In genomic region chr6:92091130-92091591, GRCm38 (mm10) we compare ENCODE assay signal across 8 mouse cellular contexts. TPM values are rescaled to one million over a fixed set of nuclear protein-coding genes. Genes with fewer than 3 reads are reported as not detected.
DNase-seq lines count a peak whose midpoint lies in the region; ATAC-seq and TF ChIP-seq lines count a peak whose summit lies in the region.

Gene Nr2c2 (plus strand): TSS chr6:92091390.

- H3K27ac ChIP-seq in MEL (ENCODE audit: control insufficient read depth, low read depth, low read length) = peak within 1 kb of the TSS; percentile 92
- peak within 1 kb of the TSS; percentile 91 for H3K27ac ChIP-seq in cerebellum, adult 2 months (ENCODE audit: insufficient read depth, low read length)
- H3K27ac ChIP-seq in forebrain, postnatal 0 days (ENCODE audit: low read depth, low read length) = peak within 1 kb of the TSS; percentile 99
- H3K27ac ChIP-seq in lung, embryonic 14.5 days (ENCODE audit: low read depth) = peak within 1 kb of the TSS; percentile 100

- ATAC-seq in forebrain, postnatal 0 days = peak; percentile 64
- peak; percentile 44 for ATAC-seq in lung, embryonic 14.5 days (ENCODE audit: insufficient read depth)
- peak; percentile 30; the same call in 1 of the 2 replicates for ATAC-seq in neutrophil, adult 5-6 weeks (ENCODE audit: extremely low read depth, insufficient number of reproducible peaks, low FRiP score, poor library complexity, severe bottlenecking)

- no peak for TF ChIP-seq RAD21 in MEL (IDR thresholded peaks at IDR 0.05; ENCODE audit: low read depth, low read length)

- DNase-seq in MEL (ENCODE audit: low read depth, low spot score) = peak; percentile 82
- peak; percentile 88 to 91 for DNase-seq in cerebellum, adult 2 months
- DNase-seq in forebrain, postnatal 0 days = peak; percentile 90
- peak; percentile 87 to 89 for DNase-seq in heart, postnatal 36 days
- peak; percentile 74 to 81 for DNase-seq in layer of hippocampus, adult 8-10 months (ENCODE audit: low spot score in 2 of 2)
- DNase-seq in lung, embryonic 14.5 days = peak; percentile 89
- peak; percentile 88 for DNase-seq in testis, postnatal 14 days (ENCODE audit: low spot score)

- TF ChIP-seq EP300 in MEL (IDR thresholded peaks at IDR 0.05; ENCODE audit: low read depth in 1 of 2, low read length in 2 of 2) = no peak

- TF ChIP-seq POLR2A in MEL (IDR thresholded peaks at IDR 0.05; ENCODE audit: control insufficient read depth in 1 of 2, insufficient read depth in 1 of 2, low read depth in 1 of 2, low read length in 2 of 2, poor library complexity in 1 of 2) = peak; percentile 69 to 85; a peak in 3 of 4 replicates
- TF ChIP-seq POLR2A in cerebellum, adult 2 months (IDR thresholded peaks at IDR 0.05; ENCODE audit: borderline replicate concordance, insufficient read depth, low read length) = peak; percentile 84

- H3K4me3 ChIP-seq in MEL (ENCODE audit: control insufficient read depth in 1 of 2, insufficient read depth in 1 of 2, low read depth in 2 of 2, low read length in 2 of 2) = peak within 1 kb of the TSS; percentile 83 to 100
- peak within 1 kb of the TSS; percentile 85 for H3K4me3 ChIP-seq in cerebellum, adult 2 months (replicated peaks; ENCODE audit: insufficient read depth, low read depth, low read length)
- peak within 1 kb of the TSS; percentile 99 for H3K4me3 ChIP-seq in forebrain, postnatal 0 days (ENCODE audit: low read depth, low read length)
- H3K4me3 ChIP-seq in lung, embryonic 14.5 days (ENCODE audit: low read depth, low read length) = peak within 1 kb of the TSS; percentile 88

- peaks cover 15 to 22% of the 10 kb centered on the region in 2 experiments for H3K4me1 ChIP-seq in MEL (ENCODE audit: control insufficient read depth in 1 of 2, insufficient read depth in 2 of 2, low read length in 2 of 2)
- peaks cover 4% of the 10 kb centered on the region; the same call in 1 of the 2 replicates for H3K4me1 ChIP-seq in cerebellum, adult 2 months (ENCODE audit: control insufficient read depth, insufficient read depth, low read length)
- H3K4me1 ChIP-seq in forebrain, postnatal 0 days (ENCODE audit: insufficient read depth) = peaks cover 22% of the 10 kb centered on the region; the same call in 1 of the 2 replicates
- H3K4me1 ChIP-seq in lung, embryonic 14.5 days (ENCODE audit: insufficient read depth) = peaks cover 12% of the 10 kb centered on the region; the same call in 1 of the 2 replicates

- H3K36me3 ChIP-seq in MEL (ENCODE audit: control insufficient read depth in 1 of 2, insufficient read depth in 2 of 2, low read length in 2 of 2) = peaks cover 0 to 31% of the 10 kb centered on the region in 2 experiments; a peak in 2 of 4 replicates
- H3K36me3 ChIP-seq in forebrain, postnatal 0 days (ENCODE audit: insufficient read depth) = no peaks in the 10 kb centered on the region
- H3K36me3 ChIP-seq in lung, embryonic 14.5 days (ENCODE audit: insufficient read depth) = no peaks in the 10 kb centered on the region

- no peak for TF ChIP-seq CTCF in MEL (IDR thresholded peaks at IDR 0.05 in 2 of 3, conservative IDR thresholded peaks at IDR 0.05 in 1 of 3; ENCODE audit: control insufficient read depth in 1 of 3, insufficient read depth in 1 of 3, low read depth in 2 of 3, low read length in 3 of 3, poor library complexity in 1 of 3, severe bottlenecking in 1 of 3)
- no peak for TF ChIP-seq CTCF in cerebellum, adult 2 months (IDR thresholded peaks at IDR 0.05; ENCODE audit: borderline replicate concordance, insufficient read depth, low read depth, low read length)
- no peak for TF ChIP-seq CTCF in forebrain, postnatal 0 days (IDR thresholded peaks at IDR 0.05; ENCODE audit: low read depth)
- no peak for TF ChIP-seq CTCF in lung, embryonic 14.5 days (IDR thresholded peaks at IDR 0.05; ENCODE audit: low read depth)

- H3K9ac ChIP-seq in MEL (ENCODE audit: control insufficient read depth, low read depth, low read length, poor library complexity, severe bottlenecking) = peak within 1 kb of the TSS; percentile 98
- H3K9ac ChIP-seq in forebrain, postnatal 0 days = peak within 1 kb of the TSS; percentile 97
- H3K9ac ChIP-seq in lung, embryonic 14.5 days = peak within 1 kb of the TSS; percentile 98

- no peaks in the 10 kb centered on the region for H3K9me3 ChIP-seq in MEL (replicated peaks; ENCODE audit: insufficient read depth, low read length)
- no peaks in the 10 kb centered on the region for H3K9me3 ChIP-seq in forebrain, postnatal 0 days (ENCODE audit: low read length)
- H3K9me3 ChIP-seq in lung, embryonic 14.5 days (ENCODE audit: low read depth, low read length) = no peaks in the 10 kb centered on the region

- H3K4me2 ChIP-seq in forebrain, postnatal 0 days (ENCODE audit: low read depth) = peak within 1 kb of the TSS; percentile 50
- peak within 1 kb of the TSS; percentile 90 for H3K4me2 ChIP-seq in lung, embryonic 14.5 days

- intact Hi-C loops in heart, postnatal 36 days (cut with DNase I) = loop anchor here (5.0 kb wide), 1 partner anchor 91 kb away; the partner anchor contains the start of gene Mrps25

- peaks cover 41% of the 10 kb centered on the region for H3K79me2 ChIP-seq in MEL (ENCODE audit: control insufficient read depth, insufficient read depth, low read length, poor library complexity)

- no peaks in the 10 kb centered on the region for H3K27me3 ChIP-seq in MEL (ENCODE audit: control insufficient read depth in 1 of 2, insufficient read depth in 2 of 2, low read length in 2 of 2)
- no peaks in the 10 kb centered on the region for H3K27me3 ChIP-seq in cerebellum, adult 2 months (ENCODE audit: control insufficient read depth, insufficient read depth, low read length)
- no peaks in the 10 kb centered on the region for H3K27me3 ChIP-seq in forebrain, postnatal 0 days (ENCODE audit: insufficient read depth, low read length)
- no peaks in the 10 kb centered on the region for H3K27me3 ChIP-seq in lung, embryonic 14.5 days (ENCODE audit: insufficient read depth, low read length)

- 2% methylated on average over 40 of the region's 58 CpGs for WGBS in cerebellum, adult 2 months
- 1% methylated on average over 47 of the region's 58 CpGs for WGBS in forebrain, postnatal 0 days
- WGBS in lung, embryonic 14.5 days = under 1% methylated on average over 49 of the region's 58 CpGs

TF ChIP-seq in MEL, 35 proteins besides CTCF, POLR2A, EP300 and RAD21:
- peak; percentile 77 for TF ChIP-seq HCFC1 (IDR thresholded peaks at IDR 0.05; ENCODE audit: low read depth, low read length)
- no peak for TF ChIP-seq SMC3 (IDR thresholded peaks at IDR 0.05; ENCODE audit: low read depth, low read length)
- peak; percentile 59; the same call in 1 of the 2 replicates for TF ChIP-seq ELF1 (IDR thresholded peaks at IDR 0.05; ENCODE audit: low read depth, low read length)
- peak; percentile 53 for TF ChIP-seq SIN3A (IDR thresholded peaks at IDR 0.05; ENCODE audit: low read length)
- peak; percentile 34; the same call in 1 of the 2 replicates for TF ChIP-seq POLR2AphosphoS2 (IDR thresholded peaks at IDR 0.05; ENCODE audit: low read length)
- no peak for TF ChIP-seq CHD2 (IDR thresholded peaks at IDR 0.05; ENCODE audit: low read length)
- TF ChIP-seq MAX (IDR thresholded peaks at IDR 0.05; ENCODE audit: low read length) = no peak
- peak; percentile 70 for TF ChIP-seq NELFE (IDR thresholded peaks at IDR 0.05; ENCODE audit: low read depth, low read length)
- TF ChIP-seq UBTF (IDR thresholded peaks at IDR 0.05; ENCODE audit: borderline replicate concordance, insufficient read depth, low read depth, low read length) = 0 out of 2 replicates have a peak, but pooled peaks have one; percentile 3
- TF ChIP-seq ZMIZ1 (IDR thresholded peaks at IDR 0.05; ENCODE audit: low read depth, low read length) = peak; percentile 72
- TF ChIP-seq ZNF384 (IDR thresholded peaks at IDR 0.05; ENCODE audit: low read depth, low read length) = no peak

RNA-seq across cellular contexts. Expression of gene Nr2c2, which starts in this region (rescaled TPM):
- total RNA-seq in MEL (2012; rRNA removed) = 12.1 and 20.1 TPM in 2 replicates
- 10 to 100 TPM in 1 of 2 experiments, not detected in 1; 17.0 TPM for polyA plus RNA-seq in MEL (2012; ENCODE audit: insufficient read depth in 1 of 2, insufficient read length in 2 of 2, low read depth in 1 of 2, low replicate concordance in 2 of 2, missing spikeins in 1 of 2)
- polyA plus RNA-seq in cerebellum, adult 2 months (2012; rRNA removed) = 36.6 and 37.9 TPM in 2 replicates
- total RNA-seq in forebrain, postnatal 0 days (2014; rRNA removed) = 62.6 and 78.9 TPM in 2 replicates
- polyA plus RNA-seq in forebrain, postnatal 0 days (2015; fragmentation: Nextera tagmentation; extraction: Ambion mirVana) = 23.9 and 32.6 TPM in 2 replicates
- total RNA-seq in heart, postnatal 36 days (2021) = 10 to 100 TPM; 23.1 to 26.3 TPM
- 10 to 100 TPM; 83.3 to 91.6 (median 89.0) TPM for total RNA-seq in layer of hippocampus, adult 8-10 months (2022)
- 32.3 and 33.4 TPM in 2 replicates for polyA plus RNA-seq in lung, embryonic 14.5 days (2014; fragmentation: Nextera tagmentation; extraction: Ambion mirVana)
- 69.7 and 77.7 TPM in 2 replicates for total RNA-seq in neutrophil, adult 5-6 weeks (2017)

Comparison
In these comparisons a context has a peak if more than half of its experiments do, and no peak if none do; other contexts are left out.
1. Peak in every context shown above with its lines: DNase-seq, ATAC-seq, H3K4me3 ChIP-seq and H3K27ac ChIP-seq.